Mouse (Mus musculus): Measurements from ENCODE around the gene Tmem273.

The Tmem273 gene

DNA sequence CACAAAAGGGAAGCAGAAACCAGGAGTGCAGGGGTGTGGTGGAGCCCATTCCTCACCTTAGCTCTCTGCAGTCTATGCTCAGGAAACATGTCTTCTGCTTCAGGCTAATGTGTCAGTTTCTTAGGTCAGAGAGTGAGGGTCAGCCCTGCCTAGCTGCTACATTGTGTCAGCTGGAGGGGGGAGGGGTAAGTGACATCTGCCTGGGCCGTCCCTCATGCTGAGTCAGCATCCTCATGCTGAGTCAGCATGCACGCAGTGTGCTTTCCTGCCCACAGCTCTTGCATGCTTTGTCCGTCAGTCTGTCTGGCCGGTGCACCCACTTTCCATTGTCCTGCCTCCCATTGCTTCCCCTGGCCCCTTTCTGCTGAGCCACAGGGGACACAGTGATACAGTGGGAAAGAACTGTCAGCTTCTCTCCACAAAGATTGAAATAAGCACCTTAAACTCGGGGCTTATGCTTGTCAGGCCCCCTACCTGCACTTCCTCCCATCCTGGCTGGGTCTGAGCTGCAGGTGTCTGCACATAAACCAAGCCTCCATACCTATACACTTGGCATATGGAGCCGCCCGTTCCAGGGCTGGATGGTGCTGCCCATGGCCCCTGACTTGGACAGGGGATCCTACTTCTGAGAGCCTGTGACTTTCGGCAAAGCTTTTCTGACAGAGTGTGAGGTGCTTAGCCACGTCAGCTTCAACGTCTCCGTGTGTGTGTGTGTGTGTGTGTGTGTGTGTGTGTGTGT is 74.2 kb downstream of the Tmem273 start:
- no peak for DNase-seq (ENCODE audit: low read depth)

GRCm38 (mm10) chr14:32861149-32861581 is 75.4 kb downstream of the Tmem273 start:
- no peak for DNase-seq (ENCODE audit: low read depth)

DNA sequence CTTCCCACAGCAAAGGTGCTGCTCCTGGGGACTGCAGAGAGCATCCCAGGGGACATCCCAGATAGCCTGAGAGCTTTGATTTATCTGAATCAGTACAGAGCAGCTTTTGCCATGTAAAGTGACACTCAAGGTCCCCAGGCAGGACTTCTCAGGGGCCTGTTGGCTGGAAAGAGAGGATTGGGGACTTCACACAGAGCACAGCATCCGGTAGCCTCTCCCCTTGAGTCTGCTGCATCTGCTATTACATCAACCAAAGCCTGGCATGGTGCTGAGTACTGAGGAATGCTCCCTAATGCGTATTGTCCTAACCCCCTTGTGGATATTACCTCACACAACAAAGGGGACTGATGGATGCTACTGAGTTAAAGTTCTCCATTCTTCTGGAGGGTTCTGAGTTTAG is 75.9 kb downstream of the Tmem273 start:
- DNase-seq (ENCODE audit: low read depth) = no peak

GRCm38 (mm10) chr14:32865331-32865730 is 79.6 kb downstream of the Tmem273 start:
- no peak for DNase-seq (ENCODE audit: low read depth)
